Mouse (Mus musculus) heart, embryonic 14.5 days (tissue): Measurements from ENCODE around the gene Tmem80. TPM values are rescaled to one million over a fixed set of nuclear protein-coding genes. Genes with fewer than 3 reads are reported as not detected.
A peak's percentile ranks its signal among the peaks of the same experiment; 100 is the strongest.

ENCODE experiments used
- ATAC-seq: fragments of 200-750 bp; cut with Nextera tagmentation; 2 replicates; pipeline ENCODE4 v1.8.0; 2017; ENCODE audit warnings: low read depth, moderate TSS enrichment; ENCODE audit not compliant: insufficient number of reproducible peaks, insufficient read depth, low FRiP score
- H3K27ac ChIP-seq, 2 experiments: fragments of 200-500 bp in 1 of 2; fragments of 300-500 bp in 1 of 2; sonication (generic) in 1 of 2; replicated peaks in 1 of 2; 2 replicates each; pipeline ENCODE4 v1.5.1; 2012 to 2014; ENCODE audit warnings: low read depth in 2 of 2, low read length in 2 of 2, control low read depth in 1 of 2, mild to moderate bottlenecking in 1 of 2, mixed read lengths in 1 of 2; ENCODE audit not compliant: control insufficient read depth in 1 of 2, insufficient read depth in 1 of 2
- H3K27me3 ChIP-seq: fragments of 300-500 bp; sonication (generic); 2 replicates; pipeline ENCODE4 v1.6.1; 2014; ENCODE audit warnings: mild to moderate bottlenecking, low read length, control low read depth; ENCODE audit not compliant: control insufficient read depth, insufficient read depth
- H3K36me3 ChIP-seq: fragments of 300-500 bp; sonication (generic); 2 replicates; pipeline ENCODE4 v1.6.1; 2014; ENCODE audit warnings: mild to moderate bottlenecking, control low read depth, low read length, mixed read lengths; ENCODE audit not compliant: control insufficient read depth, insufficient read depth
- H3K4me1 ChIP-seq, 2 experiments: fragments of 200-500 bp in 1 of 2; fragments of 300-500 bp in 1 of 2; sonication (generic) in 1 of 2; 2 replicates each; pipeline ENCODE4 v1.6.1; 2012 to 2014; ENCODE audit warnings: low read length in 2 of 2, control low read depth in 1 of 2, mixed read lengths in 1 of 2; ENCODE audit not compliant: control insufficient read depth in 2 of 2, insufficient read depth in 2 of 2
- H3K4me2 ChIP-seq: fragments of 300-500 bp; sonication (generic); 2 replicates; pipeline ENCODE4 v1.6.1; 2014; ENCODE audit warnings: mild to moderate bottlenecking, low read length
- H3K4me3 ChIP-seq, 2 experiments: fragments of 200-500 bp in 1 of 2; fragments of 300-500 bp in 1 of 2; sonication (generic) in 1 of 2; 2 replicates each; pipeline ENCODE4 v1.5.1; 2012 to 2014; ENCODE audit warnings: low read length in 2 of 2, mild to moderate bottlenecking in 2 of 2, control low read depth in 1 of 2, low read depth in 1 of 2, moderate library complexity in 1 of 2; ENCODE audit not compliant: control insufficient read depth in 1 of 2, insufficient read depth in 1 of 2
- H3K9ac ChIP-seq: fragments of 300-500 bp; sonication (generic); 2 replicates; pipeline ENCODE4 v1.6.1; 2014; ENCODE audit warnings: mild to moderate bottlenecking, low read length
- H3K9me3 ChIP-seq: fragments of 300-500 bp; sonication (generic); 2 replicates; pipeline ENCODE4 v1.6.1; 2016; ENCODE audit warnings: low read length, control low read depth; ENCODE audit not compliant: control insufficient read depth
- WGBS: fragments of 180-500 bp; shearing (Covaris S2); extraction: QIAGEN DNeasy Blood & Tissue Kit; methylation state at CpG from one replicate; pipeline ENCODE4 v1.1.7; 2014; 5-methylcytosine and 5-hydroxymethylcytosine counted together
- polyA plus RNA-seq: library from polyadenylated mRNA; unstranded; fragments of >200 nt; fragmentation: Nextera tagmentation; extraction: Ambion mirVana; gene quantifications from 2 replicates; pipeline ENCODE4 v1.2.1, GENCODE M21; 2014

Gene Tmem80
- polyA plus RNA-seq, 1 experiment from 2014 or later, result 22.2 TPM

DNA sequence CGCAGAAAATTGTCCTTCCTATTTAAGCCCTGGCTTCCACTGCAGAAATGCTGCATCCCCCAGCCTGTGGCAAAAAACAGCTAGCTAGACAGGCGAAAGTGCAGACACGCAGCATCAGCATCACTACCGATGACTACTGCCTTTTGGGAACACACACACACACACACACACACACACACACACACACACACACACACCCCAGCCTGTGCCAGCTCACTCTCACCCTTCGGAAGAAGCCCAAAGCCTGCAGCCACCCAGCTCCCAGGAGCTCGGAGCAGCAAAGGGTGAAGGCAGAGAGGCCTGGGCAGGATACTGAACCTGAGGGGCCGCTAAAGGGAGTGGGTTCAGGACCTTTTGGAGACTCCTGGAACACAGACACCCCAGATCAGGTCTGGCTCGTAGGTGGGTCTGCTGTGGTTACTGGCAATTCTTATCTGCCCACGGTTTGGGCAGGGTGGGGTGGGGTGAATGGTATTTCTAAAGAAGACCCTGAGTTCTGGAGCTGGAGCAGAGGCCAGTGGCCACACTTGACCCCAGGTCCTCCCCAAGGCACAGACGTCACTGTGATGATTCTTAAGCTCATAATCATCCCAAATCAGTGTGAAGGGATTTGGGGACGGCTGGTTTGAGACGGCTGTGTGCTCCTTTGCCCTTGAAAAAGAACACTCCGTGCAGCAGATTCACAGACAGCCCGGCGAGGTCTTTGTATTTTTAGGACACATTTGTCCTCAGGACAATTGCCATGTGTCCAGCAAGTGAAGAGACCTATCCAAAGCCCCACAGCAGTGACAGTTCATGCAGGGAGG, 34.8 kb upstream of the Tmem80 start:
- Histone ChIP-seq H3K36me3 (peaks cover 9% of the 10 kb centered on the region), H3K4me3 (peak overlapping the region in 1 of 2 experiments; percentile 39; a peak in 2 of 4 replicates), H3K9ac (no peak overlapping the region), H3K4me2 (peak overlapping the region; percentile 75), H3K4me1 (peaks cover 4 to 22% of the 10 kb centered on the region in 2 experiments; a peak in 3 of 4 replicates), H3K9me3 (no peaks in the 10 kb centered on the region), H3K27me3 (peaks cover 63% of the 10 kb centered on the region), H3K27ac (no peak overlapping the region)
- no peak for ATAC-seq
- WGBS, result 40% methylated on average over 15 of the region's 15 CpGs

DNA sequence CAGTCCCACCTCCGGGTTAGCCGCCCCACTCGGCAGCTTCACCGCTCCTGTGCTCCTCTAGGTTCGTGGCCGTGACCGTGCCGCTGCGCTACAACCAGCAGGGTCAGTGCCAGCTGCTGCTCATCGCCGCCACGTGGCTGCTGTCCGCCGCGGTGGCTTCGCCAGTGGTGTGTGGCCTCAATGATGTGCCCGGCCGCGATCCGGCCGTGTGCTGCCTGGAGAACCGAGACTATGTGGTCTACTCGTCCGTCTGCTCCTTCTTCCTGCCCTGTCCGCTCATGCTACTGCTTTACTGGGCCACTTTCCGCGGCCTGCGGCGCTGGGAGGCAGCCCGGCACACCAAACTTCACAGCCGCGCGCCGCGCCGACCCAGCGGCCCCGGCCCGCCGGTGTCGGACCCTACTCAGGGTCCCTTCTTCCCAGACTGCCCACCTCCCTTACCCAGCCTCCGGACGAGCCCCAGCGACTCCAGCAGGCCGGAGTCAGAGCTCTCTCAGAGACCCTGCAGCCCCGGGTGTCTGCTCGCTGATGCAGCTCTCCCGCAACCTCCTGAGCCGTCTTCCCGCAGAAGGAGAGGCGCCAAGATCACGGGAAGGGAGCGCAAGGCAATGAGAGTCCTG, 33.6 kb upstream of the Tmem80 start:
- Histone ChIP-seq H3K4me1 (peaks cover 4 to 22% of the 10 kb centered on the region in 2 experiments; a peak in 3 of 4 replicates), H3K4me2 (peak overlapping the region; percentile 74), H3K9me3 (no peaks in the 10 kb centered on the region), H3K36me3 (peaks cover 12% of the 10 kb centered on the region), H3K9ac (peak overlapping the region; percentile 49; the same call in 1 of the 2 replicates), H3K27ac (no peak overlapping the region), H3K4me3 (peak overlapping the region; percentile 24 to 44), H3K27me3 (peaks cover 63% of the 10 kb centered on the region)
- ATAC-seq, result no peak
- 1% methylated on average over 53 of the region's 53 CpGs for WGBS

DNA sequence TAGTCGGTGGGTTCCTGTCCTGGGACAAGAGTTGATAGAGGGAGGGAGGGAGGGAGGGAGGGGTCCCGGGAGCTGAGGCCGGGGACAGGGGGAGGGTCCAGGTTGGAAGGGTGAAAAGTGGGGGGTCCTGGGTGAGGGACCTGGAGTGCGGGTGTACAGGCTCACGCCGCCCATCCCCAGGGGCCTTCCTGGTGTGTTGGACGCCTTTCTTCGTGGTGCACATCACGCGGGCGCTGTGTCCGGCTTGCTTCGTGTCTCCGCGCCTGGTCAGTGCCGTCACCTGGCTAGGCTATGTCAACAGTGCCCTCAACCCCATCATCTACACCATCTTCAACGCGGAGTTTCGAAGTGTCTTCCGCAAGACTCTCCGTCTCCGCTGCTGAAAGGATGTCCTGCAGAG, 33.1 kb upstream of the Tmem80 start:
- peak overlapping the region; percentile 74 for H3K4me2 ChIP-seq
- H3K4me1 ChIP-seq, result peaks cover 4 to 22% of the 10 kb centered on the region in 2 experiments; a peak in 3 of 4 replicates
- no peaks in the 10 kb centered on the region for H3K9me3 ChIP-seq
- peaks cover 16% of the 10 kb centered on the region for H3K36me3 ChIP-seq
- 5% methylated on average over 22 of the region's 22 CpGs for WGBS
- H3K27ac ChIP-seq, result no peak overlapping the region
- no peak for ATAC-seq
- H3K9ac ChIP-seq, result peak overlapping the region; percentile 49; the same call in 1 of the 2 replicates
- H3K4me3 ChIP-seq, result peak overlapping the region; percentile 24 to 44
- H3K27me3 ChIP-seq, result peaks cover 62% of the 10 kb centered on the region

DNA sequence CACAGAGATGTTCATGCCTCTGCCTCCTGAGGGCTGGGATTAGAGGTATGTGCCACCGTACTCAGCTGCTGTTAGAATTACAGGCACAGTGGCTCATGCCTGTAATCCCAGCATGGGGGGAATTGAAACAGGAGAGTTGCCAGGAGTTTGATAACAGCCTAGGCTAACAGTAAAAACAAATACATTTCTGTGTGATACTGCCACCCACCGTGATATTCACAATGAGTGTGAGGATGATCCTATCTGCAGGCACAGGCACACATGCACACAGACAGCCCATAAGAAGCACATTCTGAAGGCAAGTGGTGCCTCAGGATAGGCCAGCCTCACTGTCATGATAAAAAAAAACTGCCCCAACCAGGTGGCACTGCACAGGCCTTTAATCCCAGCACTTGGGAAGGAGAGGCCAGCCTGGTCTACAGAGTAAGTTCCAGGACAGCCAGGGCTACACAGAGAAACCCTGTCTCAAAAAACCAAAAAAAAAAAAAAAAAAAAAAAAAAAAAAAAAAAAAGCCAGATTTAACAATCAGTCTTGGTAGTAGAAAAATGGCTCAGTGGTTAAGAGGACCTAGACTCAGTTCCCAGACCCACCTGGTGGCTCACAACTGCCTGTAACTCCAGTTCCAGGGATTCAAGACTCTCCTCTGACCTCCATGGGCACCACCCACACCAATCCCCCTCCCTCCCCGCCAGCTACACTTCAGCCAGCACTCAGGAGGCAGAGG, 29.5 kb upstream of the Tmem80 start:
- H3K9me3 ChIP-seq, result no peaks in the 10 kb centered on the region
- peaks cover 27% of the 10 kb centered on the region for H3K27me3 ChIP-seq
- H3K9ac ChIP-seq, result no peak overlapping the region
- 83% methylated on average over 3 of the region's 3 CpGs for WGBS
- peaks cover 51% of the 10 kb centered on the region for H3K36me3 ChIP-seq
- no peak for ATAC-seq
- H3K27ac ChIP-seq, result no peak overlapping the region
- no peak overlapping the region for H3K4me2 ChIP-seq
- H3K4me1 ChIP-seq, result peaks cover 4 to 17% of the 10 kb centered on the region in 2 experiments; a peak in 3 of 4 replicates
- H3K4me3 ChIP-seq, result no peak overlapping the region

DNA sequence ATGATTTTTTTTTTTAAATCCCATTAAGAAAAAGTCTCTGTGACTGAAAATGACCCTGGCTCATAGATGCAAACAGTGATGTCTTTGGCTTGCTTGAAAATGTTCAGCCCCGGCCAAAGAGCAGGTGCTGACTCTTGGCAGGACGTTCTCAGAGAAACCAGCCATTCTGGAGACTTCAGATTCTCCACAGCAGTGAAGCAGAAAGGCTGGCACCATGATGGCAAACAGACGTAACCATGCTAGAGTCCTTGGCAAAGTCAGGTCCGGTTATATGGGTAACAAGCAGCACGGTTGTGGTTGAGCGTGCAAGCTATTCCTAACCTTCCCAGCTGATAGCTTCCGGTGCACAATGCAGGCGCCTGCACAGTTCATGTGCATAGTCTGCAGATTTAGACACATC, 28.4 kb upstream of the Tmem80 start:
- peaks cover 16% of the 10 kb centered on the region for H3K27me3 ChIP-seq
- H3K27ac ChIP-seq, result no peak overlapping the region
- H3K36me3 ChIP-seq, result peaks cover 61% of the 10 kb centered on the region
- H3K4me2 ChIP-seq, result no peak overlapping the region
- H3K4me1 ChIP-seq, result peaks cover 2 to 9% of the 10 kb centered on the region in 2 experiments; a peak in 3 of 4 replicates
- ATAC-seq, result no peak
- WGBS, result 93% methylated on average over 8 of the region's 8 CpGs
- no peak overlapping the region for H3K4me3 ChIP-seq
- H3K9me3 ChIP-seq, result no peaks in the 10 kb centered on the region
- H3K9ac ChIP-seq, result no peak overlapping the region

DNA sequence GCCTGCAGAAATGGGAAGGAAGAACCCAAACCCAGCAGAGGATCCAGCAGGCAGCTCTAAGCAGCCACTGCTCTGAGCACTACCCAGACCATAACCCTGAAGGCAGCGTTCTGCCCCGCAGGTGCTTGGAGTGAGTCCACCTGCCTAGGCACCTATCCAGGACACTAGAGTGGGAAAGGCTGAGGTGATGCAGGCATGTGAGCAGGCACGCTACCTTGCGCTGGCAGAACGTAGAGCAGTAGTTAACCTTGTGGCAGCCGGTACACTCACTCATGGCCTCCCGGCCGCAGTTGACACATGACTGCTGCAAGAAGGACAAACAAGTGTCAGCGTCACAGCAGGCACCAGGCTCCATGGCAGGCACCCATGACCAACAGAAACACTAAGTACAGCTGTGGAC, 26.2 kb upstream of the Tmem80 start:
- no peak overlapping the region for H3K4me3 ChIP-seq
- H3K4me2 ChIP-seq, result no peak overlapping the region
- WGBS, result 92% methylated on average over 9 of the region's 9 CpGs
- no peaks in the 10 kb centered on the region for H3K27me3 ChIP-seq
- no peak for ATAC-seq
- no peak overlapping the region for H3K9ac ChIP-seq
- H3K4me1 ChIP-seq, result no peaks in the 10 kb centered on the region
- peaks cover 83% of the 10 kb centered on the region for H3K36me3 ChIP-seq
- no peak overlapping the region for H3K27ac ChIP-seq
- no peaks in the 10 kb centered on the region for H3K9me3 ChIP-seq

DNA sequence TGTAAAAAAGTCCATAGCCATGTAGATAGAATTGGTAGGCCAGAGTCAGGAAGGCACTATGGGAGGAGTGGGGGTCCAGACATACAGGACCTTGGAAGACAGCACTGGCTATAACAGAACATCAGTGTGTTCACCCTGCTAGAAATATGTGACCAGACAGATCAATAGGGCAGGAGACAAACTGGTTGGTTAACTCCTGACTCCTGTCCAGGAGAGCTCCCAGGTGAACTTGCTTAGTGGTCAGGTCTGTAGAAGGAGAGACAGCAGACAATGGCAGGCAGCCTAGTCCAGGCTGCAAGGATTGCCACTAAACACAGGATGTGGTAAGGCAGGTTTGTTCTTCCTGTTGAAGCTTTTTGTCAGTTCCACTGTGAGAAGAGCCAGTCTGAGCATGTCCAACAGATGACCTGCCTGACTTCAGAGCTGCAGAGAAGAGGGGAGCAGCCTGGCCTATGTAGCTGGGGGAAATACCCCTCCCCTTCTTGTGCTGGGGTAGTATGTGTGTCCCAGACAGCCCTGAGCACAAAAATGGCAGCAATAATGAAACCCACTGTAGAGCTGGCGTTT, 24.8 kb upstream of the Tmem80 start:
- H3K27me3 ChIP-seq, result no peaks in the 10 kb centered on the region
- H3K4me3 ChIP-seq, result no peak overlapping the region
- peaks cover 87% of the 10 kb centered on the region for H3K36me3 ChIP-seq
- H3K9me3 ChIP-seq, result no peaks in the 10 kb centered on the region
- H3K9ac ChIP-seq, result no peak overlapping the region
- H3K4me2 ChIP-seq, result no peak overlapping the region
- H3K27ac ChIP-seq, result no peak overlapping the region
- WGBS, result 74% methylated on average over 1 of the region's 1 CpGs
- no peak for ATAC-seq
- no peaks in the 10 kb centered on the region for H3K4me1 ChIP-seq
